Mouse (Mus musculus): ENCODE data around the gene Gm27021. TPM values are rescaled to one million over a fixed set of nuclear protein-coding genes. Genes with fewer than 3 reads are reported as not detected.

Gene Gm27021
- polyA plus RNA-seq, 1 experiment from 2014 or later = 6.8 TPM

DNA sequence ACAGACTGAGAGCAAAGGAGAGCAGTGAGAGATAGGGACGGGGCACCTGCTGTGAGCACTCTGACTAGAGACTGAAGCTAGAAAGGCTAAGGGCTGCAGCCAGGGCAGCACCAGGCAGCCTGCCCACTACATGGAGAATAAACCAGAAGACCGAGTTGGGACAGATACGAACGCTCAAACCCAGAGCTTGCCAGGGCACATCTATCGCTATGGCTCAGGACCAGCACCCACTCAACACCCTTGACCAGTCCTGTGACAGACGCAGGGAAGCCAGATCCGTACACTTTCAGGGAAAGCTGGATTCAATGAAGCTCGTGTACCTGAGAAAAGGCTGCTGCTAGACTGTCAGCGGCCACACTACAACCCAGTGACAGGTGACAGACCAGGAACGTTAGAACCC, 82.4 kb downstream of the Gm27021 start:
- Histone ChIP-seq H3K9me3 (no peaks in the 10 kb centered on the region), H3K4me3 (no peak overlapping the region), H3K27me3 (replicated peaks) (no peaks in the 10 kb centered on the region), H3K4me2 (no peak overlapping the region), H3K36me3 (replicated peaks) (no peaks in the 10 kb centered on the region; the same call in 1 of the 2 replicates), H3K4me1 (peaks cover 13% of the 10 kb centered on the region), H3K27ac (no peak overlapping the region), H3K9ac (no peak overlapping the region)
- WGBS = 90% methylated on average over 10 of the region's 10 CpGs
- ATAC-seq (replicated peaks) = no peak

DNA sequence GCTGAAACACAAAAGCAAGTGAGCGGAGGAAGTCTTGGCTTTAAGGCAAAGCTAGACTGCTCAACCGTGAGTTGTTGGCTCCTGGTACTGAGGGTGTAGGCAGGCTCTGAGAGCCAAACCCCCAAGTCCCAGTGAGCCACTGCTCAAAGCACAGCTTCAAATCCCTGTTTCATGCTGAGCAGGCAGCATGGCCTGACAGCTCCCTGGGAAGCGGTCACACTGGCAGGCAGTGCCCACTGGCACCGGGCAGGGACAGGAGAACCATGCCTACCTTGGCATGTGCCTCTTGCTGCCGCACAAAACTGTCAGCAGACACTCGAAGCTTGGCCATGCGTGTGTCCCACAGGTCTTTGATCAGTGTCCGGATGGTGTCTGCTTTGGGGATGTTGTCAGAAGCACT, 86.1 kb downstream of the Gm27021 start:
- Histone ChIP-seq H3K36me3 (replicated peaks) (peaks cover 28% of the 10 kb centered on the region), H3K4me1 (no peaks in the 10 kb centered on the region), H3K9ac (no peak overlapping the region), H3K4me2 (no peak overlapping the region), H3K4me3 (no peak overlapping the region), H3K27me3 (replicated peaks) (no peaks in the 10 kb centered on the region), H3K9me3 (no peaks in the 10 kb centered on the region), H3K27ac (no peak overlapping the region)
- 85% methylated on average over 8 of the region's 8 CpGs for WGBS
- no peak for ATAC-seq (replicated peaks)

DNA sequence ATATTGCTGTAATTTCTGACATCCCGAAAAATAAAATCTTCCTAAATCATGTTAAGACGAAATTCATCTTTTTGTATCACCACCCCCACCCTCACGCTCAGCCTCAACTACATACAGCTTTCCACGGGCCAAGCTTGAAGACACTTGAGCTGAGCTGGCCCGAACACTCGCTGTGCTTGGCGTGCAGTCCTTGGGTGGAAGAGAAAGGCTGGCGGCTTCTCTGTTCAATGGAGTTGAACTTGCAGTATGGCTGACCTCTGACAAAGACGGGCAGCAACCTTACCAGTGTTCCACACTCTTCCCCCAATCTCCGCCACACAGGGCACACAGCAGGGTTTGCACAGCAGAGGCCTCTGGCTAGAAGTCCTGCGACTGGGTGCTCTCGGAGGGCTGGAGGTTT, 86.5 kb downstream of the Gm27021 start:
- Histone ChIP-seq H3K4me2 (no peak overlapping the region), H3K27me3 (replicated peaks) (no peaks in the 10 kb centered on the region), H3K4me3 (no peak overlapping the region), H3K36me3 (replicated peaks) (peaks cover 32% of the 10 kb centered on the region), H3K4me1 (no peaks in the 10 kb centered on the region; the same call in 1 of the 2 replicates), H3K9ac (no peak overlapping the region), H3K9me3 (no peaks in the 10 kb centered on the region), H3K27ac (no peak overlapping the region)
- ATAC-seq (replicated peaks) = no peak
- 90% methylated on average over 12 of the region's 12 CpGs for WGBS

DNA sequence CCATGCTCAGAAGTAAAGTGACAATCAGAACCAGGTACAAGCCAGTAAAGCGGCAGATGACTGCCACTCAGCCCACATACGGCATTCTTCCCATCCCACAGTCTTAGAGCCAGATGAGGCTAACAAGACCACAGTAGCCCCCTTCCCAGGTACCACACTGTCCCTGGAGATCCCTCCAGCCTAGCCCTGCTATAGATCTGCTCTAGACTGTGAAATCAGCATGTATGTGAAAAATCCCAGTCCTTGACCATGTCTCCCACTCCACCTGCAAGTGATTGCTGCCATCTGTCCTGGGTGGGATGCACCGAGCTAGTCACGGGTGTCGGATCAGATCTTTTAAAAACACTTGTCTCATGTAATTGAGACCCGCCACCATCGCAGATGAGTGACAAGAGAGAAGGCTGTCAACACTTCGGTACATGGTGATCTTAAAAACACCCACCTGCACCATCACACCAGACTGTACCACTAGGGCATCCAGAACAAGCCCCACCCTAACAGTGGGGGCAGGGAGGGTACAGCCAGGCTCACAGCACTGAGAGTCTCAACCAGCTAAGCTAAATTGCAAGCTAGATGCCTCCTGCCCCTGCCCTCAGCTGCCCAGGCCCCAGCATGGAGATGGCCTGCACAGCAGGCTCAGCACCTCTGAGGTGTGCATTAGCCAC, 87.4 kb downstream of the Gm27021 start:
- no peaks in the 10 kb centered on the region for H3K9me3 ChIP-seq
- H3K9ac ChIP-seq = no peak overlapping the region
- 89% methylated on average over 8 of the region's 8 CpGs for WGBS
- no peaks in the 10 kb centered on the region for H3K27me3 ChIP-seq (replicated peaks)
- H3K4me3 ChIP-seq = no peak overlapping the region
- H3K4me2 ChIP-seq = no peak overlapping the region
- H3K36me3 ChIP-seq (replicated peaks) = peaks cover 32% of the 10 kb centered on the region
- H3K4me1 ChIP-seq = no peaks in the 10 kb centered on the region; the same call in 1 of the 2 replicates
- no peak overlapping the region for H3K27ac ChIP-seq
- ATAC-seq (replicated peaks) = no peak

DNA sequence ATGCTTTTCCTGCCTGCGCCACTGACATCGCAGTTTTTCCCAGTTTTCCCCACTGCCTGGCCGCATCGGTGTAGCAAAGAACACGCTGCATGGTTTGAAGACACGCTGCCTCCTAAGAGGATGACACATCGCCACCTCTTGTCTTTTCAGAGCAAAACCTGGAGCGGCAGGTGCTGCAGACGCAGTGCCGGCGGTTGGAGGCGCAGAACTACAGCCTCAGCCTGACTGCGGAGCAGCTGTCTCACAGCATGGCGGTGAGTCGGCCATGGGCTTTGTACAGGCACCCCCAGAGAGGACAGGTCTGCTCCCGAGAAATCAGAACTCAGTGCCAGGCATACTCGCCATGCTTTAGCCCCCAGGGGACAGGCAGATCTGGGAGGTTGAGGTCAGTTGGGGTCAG, 90.1 kb downstream of the Gm27021 start:
- no peak for ATAC-seq (replicated peaks)
- no peaks in the 10 kb centered on the region for H3K27me3 ChIP-seq (replicated peaks)
- 85% methylated on average over 17 of the region's 17 CpGs for WGBS
- H3K9ac ChIP-seq = no peak overlapping the region
- H3K4me3 ChIP-seq = no peak overlapping the region
- no peaks in the 10 kb centered on the region for H3K9me3 ChIP-seq
- no peak overlapping the region for H3K4me2 ChIP-seq
- peaks cover 55% of the 10 kb centered on the region for H3K36me3 ChIP-seq (replicated peaks)
- no peak overlapping the region for H3K27ac ChIP-seq
- no peaks in the 10 kb centered on the region; the same call in 1 of the 2 replicates for H3K4me1 ChIP-seq

DNA sequence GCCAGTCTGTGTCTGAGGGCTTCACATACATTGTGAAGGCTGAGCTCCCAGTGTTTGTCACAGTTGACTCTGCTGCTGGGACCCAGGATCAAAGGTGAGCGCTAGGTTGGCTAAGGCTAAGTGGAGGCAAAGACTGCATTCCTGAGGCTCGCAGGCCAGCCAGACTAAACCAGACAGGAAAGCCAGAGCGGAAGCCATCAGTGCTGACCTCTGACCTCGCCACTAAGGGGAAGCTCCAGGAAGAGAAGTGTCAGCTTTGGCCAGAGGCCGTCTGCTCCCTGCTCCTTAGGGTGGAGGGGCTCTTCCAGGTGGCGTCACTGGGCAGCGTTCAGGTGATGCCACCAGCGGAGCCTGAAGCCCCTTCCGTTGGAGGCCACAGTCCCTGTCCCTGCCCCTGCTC, 92.1 kb downstream of the Gm27021 start:
- no peak overlapping the region for H3K4me2 ChIP-seq
- H3K9ac ChIP-seq = no peak overlapping the region
- 66% methylated on average over 9 of the region's 9 CpGs for WGBS
- no peaks in the 10 kb centered on the region for H3K27me3 ChIP-seq (replicated peaks)
- H3K36me3 ChIP-seq (replicated peaks) = peaks cover 70% of the 10 kb centered on the region
- no peaks in the 10 kb centered on the region; the same call in 1 of the 2 replicates for H3K4me1 ChIP-seq
- no peak for ATAC-seq (replicated peaks)
- no peak overlapping the region for H3K27ac ChIP-seq
- H3K9me3 ChIP-seq = no peaks in the 10 kb centered on the region
- no peak overlapping the region for H3K4me3 ChIP-seq

DNA sequence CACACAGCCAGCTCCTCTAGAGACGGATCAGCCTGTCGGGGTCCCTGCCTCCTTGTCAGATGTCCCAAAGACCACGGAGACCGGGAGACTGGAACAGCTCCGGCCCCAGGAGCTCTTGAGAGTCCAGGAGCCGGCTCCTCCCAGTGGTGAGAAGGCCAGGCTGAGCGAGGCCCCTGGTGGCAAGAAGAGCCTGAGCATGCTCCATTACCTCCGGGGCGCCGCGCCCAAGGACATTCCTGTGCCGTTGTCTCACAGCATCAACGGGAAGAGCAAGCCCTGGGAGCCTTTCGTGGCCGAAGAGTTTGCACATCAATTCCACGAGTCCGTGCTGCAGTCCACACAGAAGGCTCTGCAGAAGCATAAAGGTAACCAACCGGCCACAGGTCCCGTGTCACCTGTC, 92.9 kb downstream of the Gm27021 start:
- no peak for ATAC-seq (replicated peaks)
- Histone ChIP-seq H3K9ac (no peak overlapping the region), H3K4me2 (no peak overlapping the region), H3K36me3 (replicated peaks) (peaks cover 65% of the 10 kb centered on the region), H3K4me1 (peaks cover 2% of the 10 kb centered on the region; the same call in 1 of the 2 replicates), H3K4me3 (no peak overlapping the region), H3K27me3 (replicated peaks) (no peaks in the 10 kb centered on the region), H3K9me3 (no peaks in the 10 kb centered on the region), H3K27ac (no peak overlapping the region)
- WGBS = 80% methylated on average over 19 of the region's 19 CpGs

DNA sequence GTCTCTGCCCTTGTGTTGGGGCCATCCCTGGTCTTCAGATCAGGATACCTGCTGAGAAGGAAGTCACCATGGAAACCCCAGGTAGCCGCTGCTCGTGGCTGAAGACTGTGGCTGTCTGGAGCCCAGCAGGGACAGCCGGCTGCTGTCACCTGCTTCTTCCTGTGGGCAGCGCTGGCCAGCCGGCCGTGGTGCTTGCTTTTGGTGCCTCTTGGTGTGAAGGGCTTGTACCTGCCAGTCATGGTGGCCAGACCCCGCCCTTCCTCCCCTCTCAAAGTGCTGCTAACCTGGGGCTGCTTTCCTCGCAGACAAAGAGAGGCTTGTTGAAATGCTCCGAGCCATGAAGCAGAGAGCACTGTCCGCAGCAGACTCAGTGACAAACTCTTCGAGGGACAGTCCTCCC, 94.0 kb downstream of the Gm27021 start:
- ATAC-seq (replicated peaks) = no peak
- Histone ChIP-seq H3K9ac (no peak overlapping the region), H3K27ac (no peak overlapping the region), H3K27me3 (replicated peaks) (no peaks in the 10 kb centered on the region), H3K4me2 (no peak overlapping the region), H3K4me1 (peaks cover 2% of the 10 kb centered on the region; the same call in 1 of the 2 replicates), H3K4me3 (no peak overlapping the region), H3K36me3 (replicated peaks) (peaks cover 62% of the 10 kb centered on the region), H3K9me3 (no peaks in the 10 kb centered on the region)
- WGBS = 65% methylated on average over 11 of the region's 11 CpGs

DNA sequence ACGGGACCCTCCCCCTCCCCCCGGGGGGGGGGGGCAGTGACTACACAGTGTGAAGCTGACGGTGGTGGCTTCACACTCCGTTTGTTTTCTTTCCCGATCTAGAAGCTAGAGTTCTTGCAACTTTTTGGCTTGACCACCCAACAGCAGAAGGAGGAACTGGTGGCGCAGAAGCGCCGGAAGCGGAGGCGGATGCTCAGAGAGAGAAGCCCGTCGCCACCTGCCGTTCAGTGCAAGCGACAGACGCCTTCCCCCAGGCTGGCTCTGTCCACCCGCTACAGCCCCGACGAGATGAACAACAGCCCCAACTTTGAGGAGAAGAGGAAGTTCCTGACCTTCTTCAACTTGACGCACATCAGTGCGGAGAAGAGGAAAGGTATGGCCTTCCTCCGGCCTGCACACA, 95.3 kb downstream of the Gm27021 start:
- Histone ChIP-seq H3K4me1 (peaks cover 2% of the 10 kb centered on the region; the same call in 1 of the 2 replicates), H3K27me3 (replicated peaks) (no peaks in the 10 kb centered on the region), H3K9ac (no peak overlapping the region), H3K4me3 (no peak overlapping the region), H3K4me2 (no peak overlapping the region), H3K27ac (no peak overlapping the region), H3K36me3 (replicated peaks) (peaks cover 66% of the 10 kb centered on the region), H3K9me3 (no peaks in the 10 kb centered on the region)
- no peak for ATAC-seq (replicated peaks)
- WGBS = 79% methylated on average over 21 of the region's 21 CpGs

DNA sequence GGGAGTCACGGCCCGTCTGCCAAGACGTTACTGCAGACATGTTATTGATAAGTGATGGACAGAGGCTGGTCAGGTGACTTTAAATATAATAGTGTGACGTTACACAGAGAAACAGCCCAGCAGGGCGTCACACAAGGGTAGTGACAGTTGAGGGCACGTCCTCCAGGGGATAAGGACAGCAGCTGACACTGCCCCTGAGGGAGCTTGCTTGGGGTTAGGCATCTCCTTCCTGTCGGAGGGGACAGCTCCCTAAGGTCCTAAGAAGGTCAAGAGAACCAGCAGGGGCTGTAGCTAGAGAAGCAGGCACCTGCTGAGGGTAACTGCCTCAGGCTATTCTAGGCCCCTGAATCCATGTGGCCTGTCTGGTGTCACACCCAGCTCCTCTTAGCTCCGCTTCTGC, 96.3 kb downstream of the Gm27021 start:
- ATAC-seq (replicated peaks) = no peak
- H3K4me2 ChIP-seq = no peak overlapping the region
- no peaks in the 10 kb centered on the region for H3K9me3 ChIP-seq
- 75% methylated on average over 8 of the region's 8 CpGs for WGBS
- no peak overlapping the region for H3K27ac ChIP-seq
- H3K4me3 ChIP-seq = no peak overlapping the region
- H3K4me1 ChIP-seq = peaks cover 7% of the 10 kb centered on the region; the same call in 1 of the 2 replicates
- no peaks in the 10 kb centered on the region for H3K27me3 ChIP-seq (replicated peaks)
- H3K36me3 ChIP-seq (replicated peaks) = peaks cover 66% of the 10 kb centered on the region
- H3K9ac ChIP-seq = no peak overlapping the region

DNA sequence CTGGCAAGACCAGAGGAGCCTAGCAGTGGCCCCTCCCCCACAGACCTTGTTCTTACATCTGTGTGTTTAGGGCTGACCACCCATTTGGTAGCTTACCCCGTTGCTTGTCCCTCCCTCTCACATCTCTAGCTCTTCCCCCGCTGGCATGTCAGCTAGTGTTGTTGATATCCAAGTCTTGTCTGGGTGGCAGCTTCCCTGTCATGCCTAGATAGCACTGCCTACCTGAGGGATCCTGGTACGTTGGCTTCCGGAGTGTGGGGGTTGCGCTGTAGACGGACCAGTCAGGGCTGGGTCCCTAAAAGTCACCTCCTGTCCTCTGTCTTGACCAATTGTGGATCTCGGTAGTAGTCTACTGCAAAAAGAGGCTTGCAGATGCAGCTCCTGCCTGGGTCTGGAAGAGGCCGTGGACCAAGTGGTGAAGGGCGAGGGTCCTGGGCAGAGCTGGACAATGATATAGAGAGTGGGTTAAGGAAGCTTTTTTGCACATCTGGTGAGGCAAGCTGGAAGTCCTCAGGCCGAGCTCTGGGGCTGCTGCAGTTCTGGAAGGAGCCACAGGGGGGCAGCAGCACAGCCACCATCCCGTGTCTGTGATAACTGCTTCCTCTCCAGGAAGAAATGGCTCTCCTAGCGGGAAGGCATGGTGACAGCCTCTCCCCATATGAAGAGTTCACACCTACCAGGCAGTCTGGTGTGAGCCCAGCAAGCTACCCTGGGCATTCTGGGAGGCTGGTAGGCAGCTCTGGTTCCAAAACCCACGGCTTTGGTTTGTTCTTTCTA, 97.8 kb downstream of the Gm27021 start:
- no peak overlapping the region for H3K27ac ChIP-seq
- no peak overlapping the region for H3K4me2 ChIP-seq
- 62% methylated on average over 13 of the region's 13 CpGs for WGBS
- ATAC-seq (replicated peaks) = no peak
- H3K9ac ChIP-seq = no peak overlapping the region
- peaks cover 20% of the 10 kb centered on the region for H3K4me1 ChIP-seq
- H3K4me3 ChIP-seq = no peak overlapping the region
- H3K36me3 ChIP-seq (replicated peaks) = peaks cover 61% of the 10 kb centered on the region
- H3K9me3 ChIP-seq = no peaks in the 10 kb centered on the region
- H3K27me3 ChIP-seq (replicated peaks) = no peaks in the 10 kb centered on the region

DNA sequence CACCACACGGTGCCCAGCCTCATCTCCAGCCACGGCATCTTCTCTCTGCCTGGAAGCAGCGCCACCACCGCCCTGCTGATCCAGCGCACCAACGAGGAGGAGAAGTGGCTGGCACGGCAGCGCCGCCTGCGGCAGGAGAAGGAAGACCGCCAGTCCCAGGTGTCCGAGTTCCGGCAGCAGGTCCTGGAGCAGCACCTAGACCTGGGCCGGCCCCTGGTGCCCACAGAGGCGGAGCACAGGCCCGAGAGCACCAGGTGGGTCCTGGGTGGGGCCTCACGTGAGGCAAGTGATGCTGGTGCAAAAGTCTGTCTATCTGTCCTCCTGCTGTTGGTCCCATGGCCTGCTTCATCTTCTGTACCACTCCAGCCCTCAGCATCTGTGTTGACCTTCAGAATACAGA, 98.8 kb downstream of the Gm27021 start:
- H3K9ac ChIP-seq = no peak overlapping the region
- ATAC-seq (replicated peaks) = no peak
- no peaks in the 10 kb centered on the region for H3K27me3 ChIP-seq (replicated peaks)
- H3K9me3 ChIP-seq = no peaks in the 10 kb centered on the region
- peaks cover 53% of the 10 kb centered on the region for H3K36me3 ChIP-seq (replicated peaks)
- H3K4me1 ChIP-seq = peaks cover 30% of the 10 kb centered on the region
- no peak overlapping the region for H3K4me3 ChIP-seq
- 90% methylated on average over 17 of the region's 17 CpGs for WGBS
- H3K27ac ChIP-seq = no peak overlapping the region
- H3K4me2 ChIP-seq = no peak overlapping the region
